Mouse (Mus musculus) cerebellum, adult 2 months (tissue): ENCODE data around the gene Tspan5.

Source experiments
- CTCF ChIP-seq: fragments of 200-500 bp; IDR thresholded peaks from 2 replicates; pipeline ENCODE4 v1.5.1; 2011; ENCODE audit warnings: low read depth, mild to moderate bottlenecking, control low read depth, low read length, moderate library complexity, borderline replicate concordance; ENCODE audit not compliant: insufficient read depth
- POLR2A ChIP-seq: fragments of 200-500 bp; IDR thresholded peaks from 2 replicates; pipeline ENCODE4 v1.6.1; 2011; ENCODE audit warnings: low read length, control low read depth, borderline replicate concordance; ENCODE audit not compliant: insufficient read depth

DNA sequence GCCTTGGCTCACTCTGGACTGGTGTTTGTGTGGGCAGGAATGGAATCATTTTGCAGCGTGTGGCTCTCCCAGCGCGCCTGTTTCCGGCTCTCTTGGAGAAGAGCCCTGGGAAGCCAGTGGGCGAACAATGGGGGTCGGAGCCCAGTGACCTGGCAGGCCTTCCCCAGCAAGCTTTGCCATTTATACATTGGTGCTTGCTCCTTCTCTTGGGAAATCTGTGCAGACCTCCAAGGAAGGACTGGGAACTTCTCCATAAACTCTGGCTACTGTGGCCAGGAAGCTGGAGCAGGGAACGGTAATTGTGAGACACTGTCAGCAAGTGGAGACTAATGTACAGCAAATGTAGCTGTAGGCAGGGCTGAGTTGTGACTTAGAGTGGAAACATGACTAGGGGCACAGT lies 163.7 kb downstream of the Tspan5 start:
- TF ChIP-seq POLR2A, result no peak
- TF ChIP-seq CTCF, result no peak
